Mouse (Mus musculus) heart, postnatal 0 days (tissue): ENCODE results near the gene Prkar1b.

Source experiments
- CTCF ChIP-seq: IDR thresholded peaks from 2 replicates; pipeline ENCODE4 v1.5.1; 2016; ENCODE audit warnings: antibody characterized with exemption, control low read depth, low read depth
- EP300 ChIP-seq: IDR thresholded peaks from 2 replicates; pipeline ENCODE4 v1.6.1; 2016; ENCODE audit warnings: antibody characterized with exemption, low read depth

GRCm38 (mm10) chr5:139072866-139073265 lies 76.9 kb downstream of the Prkar1b start:
- TF ChIP-seq CTCF (no peak), EP300 (no peak)
